Mouse (Mus musculus) cerebellum, postnatal 4 days (tissue): ENCODE measurements at regions not wholly inside any gene's neighbourhood (a gene's known extent, or its start where the extent isn't known, plus 50 kb on each side); places are given as distances from the start of the nearest gene placed in this dataset.

ENCODE experiments used
- DNase-seq, 2 experiments: peaks; one replicate each; pipeline ENCODE4 v3.0.0; 2022; ENCODE audit warnings: low spot score in 2 of 2, mixed read lengths in 1 of 2

DNA sequence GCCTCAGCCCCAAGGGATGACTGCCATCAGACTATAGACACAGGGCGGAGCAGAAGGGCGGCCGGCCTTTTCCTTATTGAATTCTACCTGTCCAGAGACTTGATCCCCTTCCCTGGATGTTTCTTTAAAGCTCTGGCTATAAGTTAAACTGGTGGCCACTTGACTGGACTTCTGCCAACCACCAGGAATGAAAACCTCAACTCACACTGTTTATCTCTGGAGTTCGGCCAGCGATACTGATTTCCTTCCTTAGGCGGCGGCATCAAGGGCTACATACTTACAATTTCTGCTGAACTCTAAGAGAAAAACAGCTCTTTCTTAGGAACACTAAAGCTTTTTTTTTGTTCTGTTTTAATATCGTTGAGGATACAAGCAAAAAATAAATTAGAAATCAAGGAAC, 104.9 kb upstream of the Tsc22d2 start:
- DNase-seq: no peak

DNA sequence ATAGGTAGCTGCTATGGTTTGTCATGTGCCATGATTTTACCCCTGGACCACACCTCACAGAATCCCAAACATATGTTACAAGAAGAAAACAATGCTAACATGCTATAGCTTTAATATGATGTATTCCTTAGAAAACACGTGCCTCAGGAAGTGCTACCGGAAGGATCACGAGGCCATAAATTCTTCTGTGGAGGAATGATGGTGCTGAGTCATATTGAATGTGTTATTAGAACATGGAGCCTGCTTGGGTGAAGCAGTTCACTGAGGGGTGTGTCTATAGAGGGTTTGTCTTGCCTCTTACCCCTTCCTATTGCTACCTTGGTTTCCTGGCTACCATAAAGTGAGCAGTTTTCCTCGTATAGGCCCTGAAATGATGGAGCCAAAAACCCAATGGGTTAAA, 104.1 kb upstream of the Tsc22d2 start:
- no peak for DNase-seq

DNA sequence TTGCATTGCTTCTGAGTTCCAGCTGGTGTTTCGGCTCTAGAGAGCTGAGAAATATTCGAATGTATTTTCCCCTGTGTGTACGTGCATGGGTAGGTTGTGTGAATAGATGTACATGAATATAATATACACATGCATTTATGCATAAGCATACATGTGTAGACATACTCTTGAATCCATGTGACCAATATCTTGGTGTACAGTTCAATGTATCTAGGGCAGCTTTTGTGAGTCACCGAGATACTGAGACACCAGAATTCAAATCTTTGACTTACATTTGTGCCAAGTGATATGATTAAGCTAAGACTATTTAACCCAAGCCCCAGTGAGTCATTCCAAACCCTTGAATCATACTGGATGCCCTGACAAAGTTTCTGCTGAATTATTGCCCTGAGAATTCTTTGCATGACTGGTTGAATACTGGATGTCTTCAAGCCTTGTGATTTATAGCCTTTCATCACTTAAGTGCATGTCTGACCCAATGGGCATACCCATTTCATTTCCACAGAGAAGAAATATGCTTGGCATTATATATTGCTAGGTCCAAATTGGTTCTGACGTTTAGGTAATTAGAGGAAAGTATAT, 103.3 kb upstream of the Tsc22d2 start:
- DNase-seq: no peak

DNA sequence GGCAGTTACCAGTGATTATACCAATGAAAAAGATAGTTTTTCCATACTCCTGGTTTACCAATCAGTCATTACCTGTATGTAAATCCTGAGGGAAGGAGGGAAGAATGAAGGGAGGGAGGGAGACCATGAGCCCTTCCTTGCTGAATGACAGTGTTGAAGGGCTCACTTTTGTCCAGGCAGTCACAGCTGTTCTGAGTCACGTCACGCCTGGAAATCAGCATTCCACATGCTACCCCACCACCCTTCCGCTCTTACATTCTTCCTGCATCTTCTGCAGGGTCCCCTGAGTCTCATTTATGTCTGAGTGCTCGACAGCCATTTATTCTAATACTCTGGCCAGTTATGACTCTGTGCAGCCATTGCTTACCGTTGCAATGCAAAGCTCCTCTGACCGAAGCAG, 101.9 kb upstream of the Tsc22d2 start:
- no peak for DNase-seq

DNA sequence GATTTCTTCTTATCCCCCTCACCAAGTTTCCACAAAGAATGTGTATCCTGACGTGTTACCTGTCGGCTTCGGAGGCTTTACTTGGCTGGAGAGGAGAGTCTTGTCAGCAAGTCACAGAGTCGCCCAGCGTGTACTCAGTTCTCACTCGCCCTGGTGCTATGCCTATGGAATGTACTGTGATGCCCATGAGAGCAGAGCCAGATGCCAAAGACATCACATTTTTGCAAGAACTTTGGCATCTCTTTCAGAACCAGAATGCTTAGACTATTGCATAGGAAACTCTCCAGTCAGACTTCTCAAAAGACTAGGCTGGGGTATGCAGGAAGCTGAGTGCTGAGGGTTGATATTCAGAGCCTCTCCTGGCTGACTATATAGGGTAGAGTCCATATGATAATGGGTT, 99.3 kb upstream of the Tsc22d2 start:
- no peak for DNase-seq

DNA sequence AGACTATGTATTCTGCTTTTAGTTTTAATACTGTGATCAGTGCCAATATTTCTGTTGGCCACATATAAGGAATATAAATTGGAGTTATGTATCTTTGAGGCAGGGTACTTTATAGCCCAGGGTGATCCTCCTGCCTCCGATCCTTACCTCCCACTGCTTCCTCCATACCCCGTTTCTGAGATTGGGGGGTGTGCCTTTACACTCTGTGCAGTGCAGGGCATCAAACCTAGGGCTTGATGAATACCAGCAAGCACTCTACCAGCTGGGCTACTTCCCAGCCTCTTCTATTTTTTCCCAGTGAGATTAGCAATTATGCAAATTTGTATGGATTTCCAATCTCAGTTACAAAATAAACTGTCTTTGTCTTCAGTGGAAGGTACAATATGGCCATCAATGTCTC, 97.3 kb upstream of the Tsc22d2 start:
- no peak for DNase-seq

DNA sequence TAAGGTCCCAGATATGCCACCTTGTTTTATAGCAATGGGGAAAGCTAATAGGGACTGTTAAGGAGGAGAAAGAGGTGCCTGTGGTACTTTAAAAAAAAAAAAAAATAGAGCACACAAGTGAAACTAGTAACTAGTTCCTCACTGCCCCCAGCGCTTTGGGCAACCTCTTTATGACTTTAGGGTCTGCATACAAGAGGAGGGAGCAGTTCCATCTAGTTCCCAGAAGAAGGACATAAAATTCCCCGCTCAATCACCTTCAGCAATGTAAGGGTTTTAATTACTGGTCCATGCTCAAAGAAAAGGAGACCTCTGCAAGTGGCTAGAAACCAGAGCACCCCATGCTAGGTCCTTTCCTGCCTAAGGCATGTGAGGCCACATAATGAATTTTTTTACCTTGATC, 95.8 kb upstream of the Tsc22d2 start:
- no peak for DNase-seq

DNA sequence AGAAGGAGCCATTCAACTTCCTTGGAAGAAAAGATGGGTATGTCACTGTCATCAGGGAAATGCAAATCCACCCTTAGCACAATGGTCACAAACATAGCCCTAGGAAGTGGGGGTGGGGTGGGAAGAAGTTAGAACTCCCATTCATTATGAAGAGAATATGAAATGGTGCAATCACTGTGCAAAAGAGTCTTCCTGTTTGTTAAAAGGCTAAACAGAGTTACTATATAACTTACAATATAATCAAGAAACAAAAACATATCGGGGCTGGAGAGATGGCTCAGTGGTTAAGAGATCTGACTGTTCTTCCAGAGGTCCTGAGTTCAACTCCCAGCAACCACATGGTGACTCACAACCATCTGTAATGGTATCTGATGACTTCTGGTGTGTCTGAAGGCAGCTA, 95.1 kb upstream of the Tsc22d2 start:
- no peak for DNase-seq

DNA sequence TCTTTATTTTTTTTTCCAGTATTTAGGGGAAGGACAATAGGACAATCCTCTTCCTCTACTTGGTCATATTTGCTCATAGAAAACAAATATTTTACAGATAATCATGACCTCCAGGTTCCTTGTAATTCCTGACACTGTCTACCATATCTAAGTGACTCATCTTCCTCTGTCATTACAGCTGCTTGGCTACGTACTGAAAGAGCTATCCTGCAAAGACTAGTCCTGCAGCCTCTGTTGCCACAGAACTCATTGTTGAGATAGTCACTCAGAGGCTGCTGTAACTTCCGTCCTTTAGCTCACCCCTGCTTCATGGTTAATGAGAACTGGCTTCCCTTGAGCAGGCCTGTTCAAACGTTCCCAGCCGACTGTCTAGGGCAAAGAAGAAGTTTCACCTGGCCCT, 93.7 kb upstream of the Tsc22d2 start:
- no peak for DNase-seq

DNA sequence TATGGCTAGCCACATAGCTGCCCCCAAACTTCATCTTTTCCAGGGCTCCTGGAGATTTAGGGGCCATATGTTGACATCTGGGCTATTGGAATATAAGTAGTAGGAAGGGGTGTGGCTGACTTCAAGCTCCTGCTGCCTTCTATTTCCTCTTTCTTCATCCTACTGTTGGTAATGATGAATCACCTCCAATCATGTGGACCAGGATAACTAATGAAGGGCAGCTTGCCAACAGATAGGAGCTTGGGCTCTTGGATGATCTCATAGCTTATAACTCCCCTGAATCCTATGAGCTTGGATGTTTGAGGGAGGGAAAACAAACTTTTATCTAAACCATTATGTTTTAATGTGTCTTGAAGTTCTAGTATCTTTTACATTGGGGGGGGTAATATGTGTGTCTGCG, 92.2 kb upstream of the Tsc22d2 start:
- DNase-seq: no peak

DNA sequence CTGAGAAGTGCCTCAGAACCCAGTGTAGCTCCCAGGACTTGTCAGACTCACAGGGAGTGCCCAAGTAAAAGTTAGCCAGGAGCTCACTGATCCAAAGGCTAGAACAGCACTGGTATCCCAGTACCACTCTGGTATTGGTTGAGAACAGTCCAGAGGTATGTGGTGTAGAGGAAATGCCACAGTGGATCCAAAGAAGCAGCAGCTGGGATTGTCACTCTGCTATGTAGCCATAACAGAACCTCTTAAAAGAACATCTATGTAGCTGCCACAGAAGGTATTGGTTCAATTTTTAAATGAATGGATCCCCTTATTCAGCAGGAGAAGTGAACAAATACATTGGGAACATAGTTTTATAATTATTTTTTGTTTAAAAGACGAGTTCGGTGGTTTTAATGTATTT, 86.8 kb upstream of the Tsc22d2 start:
- no peak for DNase-seq

DNA sequence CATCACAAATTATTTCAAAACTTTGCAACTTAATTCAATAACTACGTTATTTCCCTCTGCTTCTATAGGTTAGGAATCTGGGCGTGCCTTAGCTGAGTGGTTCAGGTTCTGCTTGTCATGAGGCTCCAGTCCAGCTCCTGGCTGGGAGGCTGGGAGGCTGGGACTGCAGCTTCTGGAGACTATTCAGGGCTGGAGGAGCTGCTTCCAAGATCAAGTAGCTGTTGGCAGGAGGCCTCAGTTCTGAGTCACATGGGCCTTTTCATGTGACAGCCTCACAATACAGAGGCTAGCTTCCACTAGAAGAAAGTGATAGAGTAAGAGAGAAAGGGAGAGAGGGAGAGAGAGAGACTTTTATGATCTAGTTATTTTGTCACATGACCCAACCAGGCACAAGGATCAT, 84.3 kb upstream of the Tsc22d2 start:
- DNase-seq: peak in 1 of 2 experiments; percentile 20

DNA sequence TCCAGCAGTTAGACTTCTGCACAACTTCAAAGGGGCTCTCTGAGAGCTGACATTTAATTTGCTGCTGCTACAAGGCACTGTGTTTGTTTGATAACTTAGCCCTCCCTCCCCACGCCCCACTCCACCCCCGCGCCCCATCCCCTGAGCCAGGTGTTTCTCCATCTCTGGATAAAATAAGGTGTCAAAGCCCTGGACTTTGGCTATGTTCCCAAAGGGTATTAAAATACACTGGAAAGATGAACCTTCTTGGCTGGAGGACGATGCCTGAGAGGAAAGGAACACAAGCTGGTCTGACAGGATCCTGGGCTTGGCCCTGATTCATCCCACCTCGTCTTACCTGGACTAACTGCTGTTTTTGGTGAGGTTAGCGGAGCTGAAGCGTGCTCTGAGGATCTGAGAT, 80.5 kb upstream of the Tsc22d2 start:
- no peak for DNase-seq

DNA sequence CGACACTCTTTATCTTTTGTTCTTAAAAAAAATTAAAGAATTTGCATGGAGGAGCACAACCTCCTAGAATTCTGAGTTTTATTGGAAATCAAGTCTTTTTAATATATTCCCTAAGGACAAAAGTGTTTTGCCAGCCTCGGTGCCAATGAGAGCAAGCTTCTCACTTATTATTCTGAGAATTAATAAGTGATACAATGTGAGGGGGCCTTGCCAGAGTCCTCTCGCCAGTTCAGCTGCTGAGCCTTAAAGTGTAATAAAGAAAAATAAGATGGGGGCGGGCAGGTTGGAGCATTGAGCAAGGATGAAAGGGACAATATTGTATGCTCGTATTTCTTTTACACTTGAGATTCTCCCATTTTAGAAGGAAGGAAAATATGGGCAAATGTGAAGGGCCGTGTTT, 79.2 kb upstream of the Tsc22d2 start:
- DNase-seq: no peak

DNA sequence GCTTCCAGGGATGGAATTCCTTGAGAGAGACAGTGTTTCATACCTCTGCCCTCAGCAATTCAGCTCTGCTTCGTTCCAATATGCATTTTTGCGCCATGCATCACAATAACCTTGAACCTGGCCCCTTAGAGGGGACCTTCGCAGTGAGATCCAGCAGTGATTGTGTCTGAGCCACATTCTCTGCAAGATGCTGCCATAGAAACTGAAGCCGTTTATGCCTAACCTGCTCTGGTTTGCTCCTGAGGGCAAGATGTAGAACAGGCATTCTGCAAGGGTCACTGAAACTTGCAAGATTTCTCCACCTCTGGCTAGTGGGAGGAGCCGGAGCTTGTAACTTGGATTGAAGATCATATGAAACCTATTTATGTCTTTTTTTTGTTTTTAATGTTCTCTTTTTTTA, 78.4 kb upstream of the Tsc22d2 start:
- no peak for DNase-seq

DNA sequence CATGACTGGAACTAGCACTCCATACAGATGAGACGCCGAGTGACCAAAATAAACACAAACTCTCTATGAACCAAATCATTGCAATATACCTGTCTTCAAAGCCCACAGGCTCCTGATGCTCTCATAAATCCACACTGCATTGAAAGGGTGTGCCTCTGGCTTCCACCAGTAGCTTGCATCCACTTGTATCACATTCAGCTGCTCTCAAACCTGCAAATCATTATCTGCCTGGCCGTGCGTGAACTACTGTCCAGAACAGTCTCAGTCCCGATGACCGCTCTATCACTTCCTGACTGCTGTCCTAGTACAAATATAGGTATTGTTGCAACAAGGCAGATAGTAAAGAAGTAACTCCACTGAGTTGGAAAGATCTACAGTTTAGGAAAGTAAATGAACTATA, 77.9 kb upstream of the Tsc22d2 start:
- no peak for DNase-seq

DNA sequence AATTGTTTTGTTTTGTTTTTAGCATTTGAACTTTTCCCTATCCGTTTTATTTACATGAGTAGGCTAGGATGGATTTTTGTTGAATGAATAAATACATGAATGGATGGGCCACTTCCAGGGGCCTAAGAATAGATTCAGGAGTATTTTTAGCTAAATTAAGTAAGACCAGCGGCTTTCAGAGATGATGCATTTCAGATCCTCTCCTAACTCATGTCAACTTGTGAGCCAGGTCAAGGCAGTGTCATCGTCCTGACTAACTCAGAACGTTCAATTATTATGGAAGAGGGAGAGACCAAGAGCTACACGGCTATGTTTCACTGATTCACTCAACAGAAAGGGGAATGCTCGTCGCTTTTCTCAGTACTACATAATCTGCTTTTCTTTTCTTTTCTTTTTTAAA, 75.5 kb upstream of the Tsc22d2 start:
- DNase-seq: no peak

DNA sequence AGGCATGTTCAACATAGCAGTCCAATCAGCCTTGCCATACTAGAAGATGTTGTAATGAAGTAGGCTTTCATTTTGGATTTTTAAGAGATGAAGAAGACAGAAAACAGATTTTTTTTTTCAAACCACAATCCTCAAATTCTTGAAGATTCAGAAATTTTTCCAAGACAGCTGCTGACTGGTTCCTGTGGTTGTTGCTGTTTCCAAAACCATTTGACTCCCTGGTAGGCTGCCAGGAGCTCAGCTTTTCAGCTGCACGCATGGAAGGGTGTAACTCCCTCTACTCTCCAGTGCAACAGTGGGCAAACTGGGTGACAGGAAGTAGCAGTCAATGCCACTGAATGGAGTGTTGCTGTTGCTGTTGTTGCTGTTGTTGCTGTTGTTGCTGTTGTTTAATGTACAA, 72.4 kb upstream of the Tsc22d2 start:
- no peak for DNase-seq

DNA sequence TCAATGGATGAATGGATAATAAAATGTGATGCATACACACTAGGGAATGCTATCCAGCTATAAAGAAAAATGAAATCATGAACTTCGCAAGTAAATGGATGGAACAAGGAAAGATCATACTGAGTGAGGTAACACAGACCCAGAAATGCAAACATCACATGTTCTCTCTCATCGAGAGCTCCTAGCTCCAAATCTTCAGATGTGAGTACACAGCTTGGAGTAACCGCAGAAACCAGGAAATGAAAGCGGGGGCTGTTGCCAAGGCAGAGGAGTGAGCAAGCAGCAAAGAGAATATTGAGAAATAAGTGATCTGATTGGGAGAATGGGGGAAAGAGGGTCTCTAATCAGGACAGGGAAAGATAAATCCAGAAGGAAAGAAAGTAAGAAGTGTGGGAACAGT, 52.0 kb upstream of the Tsc22d2 start:
- no peak for DNase-seq

DNA sequence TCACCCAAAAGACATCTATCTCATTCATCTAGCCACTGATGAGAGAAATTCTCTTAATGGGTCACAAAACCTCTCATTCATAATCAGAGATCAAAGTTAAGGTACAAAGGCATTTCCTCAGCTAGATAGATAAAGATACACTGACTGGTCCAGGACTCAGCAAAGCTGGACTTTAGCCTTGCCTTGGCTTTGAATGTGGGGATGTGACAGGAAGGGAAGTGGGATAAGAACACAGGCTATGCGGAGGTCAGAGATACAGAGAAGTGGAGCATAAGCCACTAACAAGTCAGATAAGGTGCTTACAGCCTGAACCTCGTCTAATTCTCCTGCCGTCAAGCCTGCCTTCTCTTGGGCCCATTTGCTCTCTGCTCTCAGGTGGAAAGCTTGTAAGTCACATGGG, 50.0 kb upstream of the Tsc22d2 start:
- no peak for DNase-seq
